Mouse (Mus musculus) erythroid progenitor cell, adult 5-6 weeks (primary cell): ENCODE results near the gene Lrrc46. TPM values are rescaled to one million over a fixed set of nuclear protein-coding genes. Genes with fewer than 3 reads are reported as not detected.

Source experiments
- total RNA-seq, 2 experiments: library from RNA; stranded (forward) in 1 of 2; stranded (reverse) in 1 of 2; fragments of 150-400 nt in 1 of 2; fragments of 186-747, 209-891 nt in 1 of 2; gene quantifications; 2 replicates each; pipeline versions ENCODE4 v1.2.3 to v1.2.4; 2015 to 2017; ENCODE audit warnings: low replicate concordance in 2 of 2

Lrrc46 gene
- total RNA-seq, 2 experiments from 2014 or later: not detected

Other genes starting within 250 kb of the Lrrc46 start
- 34.4 and 34.6 TPM in 2 replicates for gene Nfe2l1, start 211.4 kb downstream of the Lrrc46 start, total RNA-seq (2015; ENCODE audit: low replicate concordance)
- 34.8 and 37.4 TPM in 2 replicates for gene Nfe2l1, start 211.4 kb downstream of the Lrrc46 start, total RNA-seq (2017; ENCODE audit: low replicate concordance)
- gene Copz2, start 191.5 kb downstream of the Lrrc46 start, total RNA-seq (2015; ENCODE audit: low replicate concordance): not detected in 2 replicates
- gene Copz2, start 191.5 kb downstream of the Lrrc46 start, total RNA-seq (2017; ENCODE audit: low replicate concordance): not detected in 2 replicates
- 7.9 and 9.6 TPM in 2 replicates for gene Cdk5rap3, start 124.9 kb downstream of the Lrrc46 start, total RNA-seq (2015; ENCODE audit: low replicate concordance)
- gene Cdk5rap3, start 124.9 kb downstream of the Lrrc46 start, total RNA-seq (2017; ENCODE audit: low replicate concordance): 21.6 and 25.2 TPM in 2 replicates
- gene Prr15l, start 113.3 kb downstream of the Lrrc46 start, total RNA-seq (2015; ENCODE audit: low replicate concordance): not detected in 2 replicates
- 0.26 TPM in 1 of 2 replicates, not detected in the other for gene Prr15l, start 113.3 kb downstream of the Lrrc46 start, total RNA-seq (2017; ENCODE audit: low replicate concordance)
- 57.0 and 70.6 TPM in 2 replicates for gene Pnpo, start 97.4 kb downstream of the Lrrc46 start, total RNA-seq (2015; ENCODE audit: low replicate concordance)
- 74.7 and 92.1 TPM in 2 replicates for gene Pnpo, start 97.4 kb downstream of the Lrrc46 start, total RNA-seq (2017; ENCODE audit: low replicate concordance)
- 52.4 and 62.0 TPM in 2 replicates for gene Sp2, start 58.4 kb downstream of the Lrrc46 start, total RNA-seq (2015; ENCODE audit: low replicate concordance)
- 13.1 and 27.8 TPM in 2 replicates for gene Sp2, start 58.4 kb downstream of the Lrrc46 start, total RNA-seq (2017; ENCODE audit: low replicate concordance)
- gene Sp6, start 28.0 kb downstream of the Lrrc46 start, total RNA-seq (2015; ENCODE audit: low replicate concordance): not detected in 2 replicates
- not detected in 2 replicates for gene Sp6, start 28.0 kb downstream of the Lrrc46 start, total RNA-seq (2017; ENCODE audit: low replicate concordance)
- gene Scrn2, start 11.5 kb downstream of the Lrrc46 start, total RNA-seq (2015; ENCODE audit: low replicate concordance): not detected in 2 replicates
- not detected in 2 replicates for gene Scrn2, start 11.5 kb downstream of the Lrrc46 start, total RNA-seq (2017; ENCODE audit: low replicate concordance)
- gene Mrpl10, start 153 bp upstream of the Lrrc46 start, total RNA-seq (2015; ENCODE audit: low replicate concordance): 5.0 and 15.5 TPM in 2 replicates
- 4.6 and 5.3 TPM in 2 replicates for gene Mrpl10, start 153 bp upstream of the Lrrc46 start, total RNA-seq (2017; ENCODE audit: low replicate concordance)
- 1.3 and 2.9 TPM in 2 replicates for gene Osbpl7, start 9.2 kb upstream of the Lrrc46 start, total RNA-seq (2015; ENCODE audit: low replicate concordance)
- 1.4 and 22.7 TPM in 2 replicates for gene Osbpl7, start 9.2 kb upstream of the Lrrc46 start, total RNA-seq (2017; ENCODE audit: low replicate concordance)
- not detected in 2 replicates for gene Tbx21, start 73.9 kb upstream of the Lrrc46 start, total RNA-seq (2015; ENCODE audit: low replicate concordance)
- not detected in 2 replicates for gene Tbx21, start 73.9 kb upstream of the Lrrc46 start, total RNA-seq (2017; ENCODE audit: low replicate concordance)
- gene Tbkbp1, start 110.1 kb upstream of the Lrrc46 start, total RNA-seq (2015; ENCODE audit: low replicate concordance): 1.4 and 15.9 TPM in 2 replicates
- 1.3 TPM in 1 of 2 replicates, not detected in the other for gene Tbkbp1, start 110.1 kb upstream of the Lrrc46 start, total RNA-seq (2017; ENCODE audit: low replicate concordance)
- gene Kpnb1, start 146.5 kb upstream of the Lrrc46 start, total RNA-seq (2015; ENCODE audit: low replicate concordance): 116 and 118 TPM in 2 replicates
- gene Kpnb1, start 146.5 kb upstream of the Lrrc46 start, total RNA-seq (2017; ENCODE audit: low replicate concordance): 267 and 391 TPM in 2 replicates
- gene Npepps, start 239.2 kb upstream of the Lrrc46 start, total RNA-seq (2015; ENCODE audit: low replicate concordance): 20.9 and 25.6 TPM in 2 replicates
- gene Npepps, start 239.2 kb upstream of the Lrrc46 start, total RNA-seq (2017; ENCODE audit: low replicate concordance): 9.4 and 32.2 TPM in 2 replicates